Mouse (Mus musculus) heart, postnatal 14 days (tissue): ENCODE results near the gene 4930519P11Rik. TPM values are rescaled to one million over a fixed set of nuclear protein-coding genes. Genes with fewer than 3 reads are reported as not detected.
A peak's percentile ranks its signal among the peaks of the same experiment; 100 is the strongest.

Experiments used
- DNase-seq, 2 experiments: peaks; one replicate each; pipeline ENCODE4 v3.0.0; 2021 to 2022
- intact Hi-C: fragments of 180-260 bp; cut with DNase I; formaldehyde crosslinking; loops from one replicate; pipeline ENCODE4 v1.15.1; 2025
- total RNA-seq, 2 experiments: library from RNA; stranded (reverse); gene quantifications; 2 replicates each; pipeline ENCODE4 v1.2.3; 2021

Gene 4930519P11Rik
- total RNA-seq, 2 experiments from 2014 or later, result not detected

DNA sequence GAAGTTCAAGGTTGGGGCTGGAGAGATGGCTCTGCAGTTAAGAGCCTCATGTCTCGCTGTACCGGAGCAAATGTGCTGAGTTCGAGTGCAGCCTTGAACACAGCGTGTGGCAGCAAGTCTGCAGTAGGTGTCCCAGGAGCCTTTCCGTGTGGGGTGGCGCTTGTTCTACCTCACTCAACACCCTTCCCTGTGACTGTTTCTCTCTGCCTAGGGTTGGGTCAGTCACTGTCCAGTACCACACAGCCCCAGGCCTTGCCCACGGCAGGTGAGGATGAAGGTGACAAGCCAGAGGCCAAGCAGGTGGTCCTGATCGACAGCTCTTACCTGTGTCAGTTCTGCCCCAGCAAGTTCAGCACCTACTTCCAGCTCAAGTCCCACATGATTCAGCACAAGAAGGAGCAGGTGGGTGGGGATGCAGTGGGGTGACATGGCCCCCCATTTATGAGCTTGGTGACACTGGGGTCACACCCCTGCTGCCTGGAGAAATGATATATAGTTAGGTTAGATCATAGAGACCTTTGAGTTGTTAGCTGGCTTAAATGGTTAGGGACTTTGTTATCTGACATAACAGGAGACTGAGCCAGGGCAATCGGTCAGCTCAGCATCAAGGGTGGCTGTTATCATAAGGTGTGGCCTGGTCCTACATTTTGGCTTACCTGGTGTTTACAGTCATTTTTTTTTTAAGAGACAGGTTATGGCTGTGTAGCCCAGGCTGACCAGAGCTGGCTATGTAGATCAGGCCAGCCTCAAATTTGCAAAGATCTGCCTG is 20.8 kb upstream of the 4930519P11Rik start:
- intact Hi-C loops, result no loop called here
- no peak for DNase-seq

DNA sequence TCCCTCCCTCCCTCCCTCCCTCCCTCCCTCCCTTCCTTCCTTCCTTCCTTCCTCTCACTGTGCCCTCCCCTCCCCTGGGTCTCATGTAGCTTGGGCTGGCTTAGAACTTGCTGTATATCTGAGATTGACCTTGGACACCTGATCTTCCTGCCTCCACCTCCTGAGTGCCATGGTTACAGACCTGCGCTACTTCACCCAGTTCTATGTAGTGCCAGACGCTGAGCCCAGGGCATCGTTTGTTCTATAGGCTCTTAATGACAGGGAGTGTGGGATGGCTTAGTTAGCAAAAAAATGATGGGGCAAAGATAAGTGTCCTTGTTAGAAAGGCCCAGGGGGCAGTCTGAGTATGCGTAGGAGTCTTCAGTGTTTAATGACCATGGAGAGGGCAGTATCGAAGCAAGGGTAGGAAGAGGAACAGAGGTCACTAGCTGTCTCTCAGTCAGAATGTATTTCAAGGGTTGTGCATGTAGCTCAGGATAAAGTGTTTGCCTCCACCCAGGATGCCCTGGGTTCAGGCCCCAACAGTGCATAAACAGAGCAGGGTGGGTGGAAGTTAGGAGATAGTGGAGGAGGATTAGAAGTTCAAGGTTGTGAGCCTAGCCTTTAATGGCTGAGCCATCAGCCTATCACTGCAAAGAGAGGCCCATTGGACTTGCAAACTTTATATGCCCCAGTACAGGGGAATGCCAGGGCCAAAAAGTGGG is 20.0 kb upstream of the 4930519P11Rik start:
- DNase-seq, result no peak
- intact Hi-C loops, result no loop called here

DNA sequence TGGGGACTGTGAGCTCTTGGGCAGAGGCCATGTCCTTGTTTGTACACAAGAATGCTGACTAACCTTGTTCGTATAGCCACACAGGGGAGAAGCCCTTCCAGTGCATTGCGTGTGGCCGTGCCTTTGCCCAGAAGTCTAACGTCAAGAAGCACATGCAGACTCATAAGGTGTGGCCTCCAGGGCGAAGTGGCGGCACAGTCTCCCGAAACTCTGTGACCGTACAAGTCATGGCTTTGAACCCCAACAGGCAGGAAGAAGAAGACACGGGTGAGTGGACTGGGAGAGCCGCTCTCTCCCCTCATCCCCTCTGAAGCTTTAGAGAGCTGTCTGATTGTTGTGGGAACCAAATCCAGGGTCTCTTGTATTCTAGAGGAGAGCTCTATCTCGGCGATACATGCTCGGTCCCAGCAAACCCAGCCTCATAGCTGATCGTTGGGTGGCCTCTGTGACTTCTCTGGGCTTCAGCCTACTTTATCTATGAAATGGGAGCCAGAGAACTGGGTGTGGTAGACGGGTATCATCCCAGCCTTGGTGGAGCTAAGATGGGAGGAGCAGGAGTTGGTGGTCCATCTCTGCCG is 19.1 kb upstream of the 4930519P11Rik start:
- intact Hi-C loops, result no loop called here
- no peak for DNase-seq

DNA sequence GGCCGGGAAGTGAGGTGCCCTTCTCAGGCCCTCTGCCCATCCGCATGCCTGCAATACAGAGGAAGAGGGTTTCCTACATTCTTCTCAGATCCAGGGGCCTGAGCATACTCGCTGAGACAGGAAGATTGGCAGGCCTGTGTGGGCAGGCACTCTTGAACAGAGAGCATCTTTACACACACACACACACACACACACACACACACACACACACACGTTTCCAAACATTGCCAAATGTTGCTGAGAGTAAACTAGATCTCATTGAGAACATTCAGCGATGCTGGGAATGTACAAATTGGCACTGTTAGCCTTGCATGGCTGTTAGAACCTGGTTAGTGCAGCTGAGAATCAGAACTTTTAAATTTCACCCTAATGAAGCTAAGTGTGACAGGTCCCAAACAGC is 17.3 kb upstream of the 4930519P11Rik start:
- DNase-seq, result no peak
- intact Hi-C loops, result no loop called here

DNA sequence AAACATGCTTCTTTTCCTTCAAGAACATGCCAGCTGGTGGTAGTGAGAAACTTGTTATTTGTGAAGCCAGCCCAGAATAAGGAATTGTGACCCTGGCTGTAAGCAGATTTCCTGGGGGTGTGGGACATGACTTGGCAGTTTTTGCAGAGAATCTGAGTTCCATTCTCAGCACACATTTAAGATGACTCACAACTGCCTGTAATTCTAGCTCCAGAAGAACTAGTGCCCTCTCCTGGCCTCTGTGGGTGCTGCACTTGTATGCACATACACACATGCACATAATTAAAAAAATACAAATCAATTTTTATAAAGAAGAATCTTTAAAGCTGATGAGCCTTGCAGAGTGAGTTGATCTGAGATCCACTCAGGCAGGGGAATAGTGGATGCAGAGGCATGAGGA is 10.9 kb upstream of the 4930519P11Rik start:
- intact Hi-C loops, result no loop called here
- DNase-seq, result no peak

DNA sequence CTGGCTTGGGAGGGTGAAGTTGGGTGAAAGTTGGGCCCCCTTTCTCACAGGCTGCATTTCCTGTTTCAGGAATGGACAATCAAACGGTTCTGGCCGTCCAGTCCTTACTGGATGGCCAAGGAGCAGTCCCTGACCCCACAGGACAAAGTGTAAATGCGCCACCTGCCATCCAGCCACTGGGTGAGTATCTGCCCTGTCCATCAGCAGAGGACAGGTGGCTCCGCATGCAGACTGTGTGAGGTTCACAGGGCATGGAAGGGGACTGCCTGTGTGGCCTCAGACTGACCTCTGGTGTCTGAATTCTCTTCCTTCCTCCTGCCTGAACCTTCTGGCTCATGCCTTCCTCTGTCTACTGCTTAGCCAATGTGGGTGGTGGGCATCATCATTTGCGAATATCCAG is 8.4 kb upstream of the 4930519P11Rik start:
- no peak for DNase-seq
- intact Hi-C loops, result no loop called here

DNA sequence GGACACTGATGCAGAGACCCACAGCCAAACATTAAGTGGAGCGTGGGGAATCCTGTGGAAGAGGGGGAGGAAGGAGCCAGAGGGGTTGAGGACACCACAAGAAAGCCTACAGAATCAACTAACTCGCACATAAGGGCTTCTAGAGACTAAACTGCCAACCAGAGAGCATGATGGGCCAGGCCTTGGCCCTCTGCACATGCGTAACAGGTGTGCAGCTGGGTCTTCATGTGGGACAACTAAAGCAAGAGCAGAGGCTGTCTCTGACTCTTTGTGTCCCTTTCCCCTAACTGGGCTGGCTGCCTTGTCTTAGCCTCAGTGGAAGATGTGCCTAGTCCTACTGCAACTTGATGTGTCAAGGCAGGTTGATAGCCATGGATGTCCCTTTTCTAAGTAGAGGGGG is 3.8 kb upstream of the 4930519P11Rik start:
- no peak for DNase-seq
- intact Hi-C loops, result no loop called here

DNA sequence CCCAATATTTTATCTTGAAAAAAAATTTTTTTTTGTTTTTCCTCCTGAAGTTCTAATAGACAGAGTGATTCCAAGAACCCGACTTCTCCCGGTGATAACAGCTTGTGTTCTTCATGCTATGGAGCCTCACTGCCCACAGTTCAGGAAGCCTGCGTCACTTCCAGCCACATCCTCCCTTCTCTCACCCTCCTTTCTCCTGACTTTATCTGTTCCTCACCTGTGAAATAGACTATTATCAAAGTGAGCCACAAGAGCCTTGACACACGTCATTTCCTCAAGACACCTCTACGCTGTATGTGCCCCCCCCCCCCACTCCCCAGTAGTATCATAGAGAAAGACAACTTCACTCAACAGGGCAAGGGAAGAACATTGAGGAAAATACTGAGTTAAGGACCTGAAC is 2.4 kb upstream of the 4930519P11Rik start:
- intact Hi-C loops, result no loop called here
- DNase-seq, result no peak

DNA sequence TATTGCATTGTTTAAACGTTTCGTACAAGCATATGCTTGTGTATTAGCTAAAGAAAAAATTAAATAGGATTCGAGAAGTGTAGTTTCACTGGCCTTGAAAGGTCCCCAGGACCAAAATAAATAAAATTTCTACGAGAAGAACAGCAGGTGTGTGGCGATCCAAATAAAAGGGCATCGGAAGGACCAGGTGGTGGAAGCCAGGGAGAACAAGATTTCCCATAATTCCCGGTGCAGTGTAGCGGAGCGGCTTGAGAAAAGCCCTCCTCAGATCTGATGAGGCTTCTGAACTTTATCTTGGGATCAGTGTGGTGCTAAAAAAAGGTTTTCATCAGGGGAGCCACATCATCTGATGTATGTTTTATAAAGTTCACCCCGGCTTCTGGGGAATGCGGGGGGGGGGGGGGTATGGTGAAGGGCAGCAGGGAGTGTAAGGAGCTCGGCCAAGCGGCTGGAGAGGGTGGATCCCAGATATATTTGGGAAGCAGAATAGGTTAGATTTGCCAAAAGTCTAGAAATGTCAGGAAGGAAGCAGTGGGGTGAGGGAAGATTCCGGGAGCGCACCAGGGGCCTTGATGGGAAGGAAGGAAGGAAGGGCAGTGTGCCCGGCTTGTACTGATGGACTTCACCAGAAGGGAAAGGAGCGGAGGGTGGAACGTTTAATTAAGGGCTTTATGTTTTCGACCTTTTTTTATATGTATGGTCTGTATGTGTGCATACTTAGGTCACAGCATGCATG is 1.8 kb upstream of the 4930519P11Rik start:
- DNase-seq, result no peak
- intact Hi-C loops, result loop anchor here (5.0 kb wide), 1 partner anchor 198 kb away; no protein-coding TSS in a partner anchor

DNA sequence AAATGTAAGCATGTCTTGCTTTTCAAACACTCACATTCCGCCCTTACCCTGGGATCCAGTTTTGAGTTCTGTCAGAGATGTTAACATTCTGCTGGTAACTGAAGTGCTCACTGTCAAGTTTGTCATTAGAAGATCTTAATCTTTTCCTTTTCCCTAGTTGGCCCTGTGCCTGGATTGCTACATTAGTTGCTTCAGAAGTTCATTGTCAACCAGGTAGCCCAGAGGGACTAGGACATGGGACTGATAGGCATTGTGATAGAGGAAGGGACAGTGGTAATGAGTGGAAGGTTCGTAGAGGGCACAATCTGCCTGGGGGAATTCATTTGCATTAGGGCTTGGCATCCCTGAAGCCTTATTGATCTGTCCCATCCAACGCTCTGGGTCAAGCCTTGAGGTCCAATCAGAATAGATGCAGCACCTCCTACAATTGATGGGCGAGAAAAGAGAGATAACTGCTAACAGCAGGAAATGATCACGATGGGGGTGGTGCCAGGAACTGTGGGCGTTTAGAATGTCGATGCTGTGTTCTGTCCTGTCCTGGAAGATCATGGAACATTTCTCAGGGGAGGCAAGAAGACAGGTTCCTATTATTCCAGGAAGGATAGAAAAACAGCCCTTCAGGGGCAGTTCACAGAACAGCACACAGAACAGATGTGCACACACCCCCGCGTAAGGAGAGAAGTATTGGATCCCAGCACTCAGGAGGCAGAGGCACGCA is 4.0 kb downstream of the 4930519P11Rik start:
- DNase-seq, result no peak
- intact Hi-C loops, result loop anchor here (1.0 to 5.0 kb wide), 2 partner anchors 13 to 52 kb away; partner anchors contain the start of gene Necab3

DNA sequence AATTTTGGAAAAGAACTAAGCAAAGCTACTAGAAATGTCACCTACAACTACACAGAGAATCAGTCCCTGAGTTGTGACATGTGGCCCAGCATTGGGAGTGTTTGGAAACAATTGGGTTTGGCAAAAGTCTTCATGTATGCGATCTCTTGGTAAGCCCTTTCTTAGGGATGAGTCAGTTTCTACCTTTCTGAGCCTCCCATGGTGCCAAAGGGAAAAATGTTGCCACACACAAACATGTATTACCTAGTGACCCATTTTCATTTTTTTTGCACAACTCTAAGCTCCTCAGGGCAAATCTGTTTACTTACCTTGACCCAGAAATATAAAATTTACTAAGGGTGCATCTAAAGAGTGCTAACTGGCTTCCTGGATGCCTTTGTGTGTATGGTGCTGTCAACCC is 6.3 kb downstream of the 4930519P11Rik start:
- no peak for DNase-seq
- intact Hi-C loops, result loop anchor here (5.0 kb wide), 1 partner anchor 50 kb away; the partner anchor contains the start of gene Necab3

DNA sequence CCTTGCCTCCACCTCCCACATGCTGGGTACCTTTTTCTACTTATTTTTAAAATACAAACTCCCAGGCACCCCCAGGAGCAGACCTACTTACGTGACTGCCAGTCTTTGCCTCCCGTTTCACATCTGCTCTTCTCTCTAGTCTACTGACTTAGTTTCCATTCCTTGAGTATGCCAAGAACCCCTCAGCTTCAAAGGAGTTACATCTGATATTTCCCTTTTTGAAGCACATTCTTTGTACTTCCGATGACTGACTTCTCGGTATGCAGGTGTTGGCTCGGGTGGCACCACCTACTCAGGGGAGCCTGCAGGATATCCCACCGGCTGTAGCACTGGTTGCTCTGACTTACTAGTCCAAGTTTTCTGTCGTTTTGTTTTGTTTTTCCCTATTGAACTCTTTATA is 9.1 kb downstream of the 4930519P11Rik start:
- intact Hi-C loops, result no loop called here
- DNase-seq, result no peak

DNA sequence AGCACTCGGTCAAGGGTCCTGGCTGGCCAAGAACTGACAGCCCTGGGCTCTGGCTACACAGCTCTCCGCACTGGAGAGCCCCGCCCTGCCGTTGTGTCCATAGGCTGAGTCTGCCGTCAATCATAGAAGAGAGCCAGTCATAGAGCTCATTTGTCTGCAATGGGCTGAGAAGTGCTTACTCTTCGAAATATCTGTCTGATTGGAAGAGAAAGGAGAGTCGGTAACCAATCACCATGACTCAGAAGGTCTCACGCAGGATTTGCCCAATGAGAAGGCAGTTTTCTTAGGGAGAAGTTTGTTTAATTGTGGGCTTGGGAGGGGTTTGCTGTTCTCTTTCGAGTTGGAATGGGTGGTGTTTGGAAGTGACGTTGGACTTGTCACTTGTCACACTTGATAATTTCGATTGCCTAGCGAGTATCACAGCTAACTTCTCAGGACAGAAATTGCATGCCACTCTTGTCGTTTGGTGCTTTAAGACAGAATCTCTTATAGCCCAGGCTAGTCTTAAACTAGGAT is 9.5 kb downstream of the 4930519P11Rik start, which contains the start of gene Pxmp4:
Pxmp4 (minus strand) TSS at position 71 of the 516 bp plus-strand sequence.
- peak; percentile 98 to 99 for DNase-seq
- intact Hi-C loops, result no loop called here

DNA sequence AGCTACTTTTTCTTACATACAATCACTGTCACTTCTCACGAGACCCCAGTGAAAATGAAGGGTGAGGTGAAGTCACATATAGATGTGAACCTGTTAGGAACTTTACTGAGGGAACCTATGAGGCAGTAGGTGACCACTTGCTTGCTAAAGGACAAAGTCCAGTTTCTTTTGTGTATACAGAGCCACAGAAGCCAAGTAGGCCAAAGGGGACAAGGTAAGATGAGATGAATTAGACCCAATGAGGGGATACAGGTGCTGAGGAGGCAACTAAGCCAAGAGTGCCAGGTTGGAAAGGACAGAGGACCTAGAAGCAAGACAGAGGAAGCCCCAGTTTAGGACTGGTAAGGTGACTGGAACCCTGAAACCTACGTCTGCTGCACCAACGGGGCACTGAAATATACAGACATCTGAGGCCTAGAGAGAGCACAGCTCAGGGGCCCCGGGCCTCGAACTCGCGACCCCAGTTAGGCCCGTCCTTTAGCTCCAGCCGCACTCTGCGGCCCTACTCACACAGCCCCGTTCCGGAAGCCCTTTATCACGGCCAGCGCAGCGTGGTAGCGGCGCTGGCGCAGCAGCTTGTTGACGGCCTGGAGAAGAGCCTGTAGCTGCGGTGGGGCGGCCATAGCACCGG is 10.1 kb downstream of the 4930519P11Rik start:
- no peak for DNase-seq
- intact Hi-C loops, result no loop called here

DNA sequence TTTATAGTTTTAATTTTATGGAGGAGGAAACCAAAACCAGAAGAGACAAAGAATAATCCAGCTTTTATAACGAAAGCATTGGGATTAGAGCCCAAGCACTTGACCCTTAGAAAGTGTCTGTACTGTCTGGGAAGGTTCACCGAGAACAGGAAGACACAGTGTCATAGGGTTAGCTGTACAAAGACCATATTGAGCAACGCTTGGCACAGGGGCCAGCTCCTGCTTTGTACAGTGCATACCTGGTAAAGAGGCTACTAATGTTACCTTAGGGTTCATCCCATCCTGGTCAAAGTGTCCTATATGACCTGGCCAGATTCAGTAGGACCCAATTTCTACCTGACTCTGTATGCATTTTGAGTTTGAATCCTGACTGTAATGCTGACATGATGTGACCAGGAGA is 11.9 kb downstream of the 4930519P11Rik start:
- no peak for DNase-seq
- intact Hi-C loops, result no loop called here

DNA sequence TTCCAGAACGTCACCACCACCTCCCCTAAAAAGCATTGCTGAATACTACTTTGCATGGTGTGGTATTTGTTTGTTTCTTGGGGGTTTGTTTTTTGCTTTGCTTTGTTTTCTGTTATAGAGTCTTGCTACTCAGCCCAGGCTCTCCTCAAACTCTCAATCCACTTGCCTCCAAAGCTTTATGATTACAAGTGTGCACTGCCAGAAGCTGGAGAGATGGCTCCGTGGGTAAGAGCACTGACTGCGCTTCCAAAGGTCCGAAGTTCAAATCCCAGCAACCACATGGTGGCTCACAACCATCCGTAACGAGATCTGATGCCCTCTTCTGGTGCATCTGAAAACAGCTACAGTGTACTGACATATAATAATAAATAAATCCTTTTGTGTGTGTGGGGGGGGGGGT is 12.7 kb downstream of the 4930519P11Rik start:
- intact Hi-C loops, result no loop called here
- DNase-seq, result no peak

DNA sequence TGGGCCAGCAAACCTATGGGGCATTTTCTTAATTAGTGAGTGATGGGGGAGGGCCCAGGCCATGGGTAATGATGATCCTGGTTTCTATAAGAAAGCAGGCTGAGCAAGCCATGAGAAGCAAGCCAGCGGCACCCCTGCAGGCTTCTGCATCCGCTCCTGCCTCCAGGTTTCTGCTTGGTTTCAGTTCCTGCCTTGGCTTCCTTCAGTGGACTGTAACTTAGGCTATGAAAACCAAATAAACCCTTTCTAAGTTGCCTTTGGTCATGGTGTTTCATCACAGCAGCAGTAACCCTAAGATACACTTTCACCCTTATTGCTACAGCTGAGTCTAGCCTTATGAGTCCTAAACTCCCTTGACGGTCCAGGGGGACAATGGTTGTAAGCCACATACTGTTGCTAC is 15.8 kb downstream of the 4930519P11Rik start:
- DNase-seq, result no peak
- intact Hi-C loops, result no loop called here

DNA sequence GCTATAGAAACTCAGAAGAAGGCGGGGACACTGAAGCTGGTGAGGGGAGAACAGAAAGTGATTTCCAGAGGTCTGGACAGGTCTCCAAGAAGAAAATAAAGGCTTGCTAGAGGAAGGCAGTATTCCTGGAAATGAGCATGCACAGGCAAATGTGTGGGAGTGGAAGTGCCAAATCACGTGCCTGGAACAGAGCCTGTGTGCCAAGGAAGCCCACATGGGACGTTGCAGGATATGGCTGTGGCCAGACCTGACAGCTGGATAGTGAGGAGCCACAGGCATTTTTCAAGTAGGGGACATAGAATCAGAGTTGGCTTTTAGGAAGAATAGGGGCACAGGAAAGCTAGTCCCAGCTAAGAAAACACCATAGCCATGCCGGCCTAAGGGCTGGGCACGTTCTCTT is 17.5 kb downstream of the 4930519P11Rik start:
- no peak for DNase-seq
- intact Hi-C loops, result loop anchor here (1.0 kb wide), 1 partner anchor 14 kb away; no protein-coding TSS in a partner anchor

DNA sequence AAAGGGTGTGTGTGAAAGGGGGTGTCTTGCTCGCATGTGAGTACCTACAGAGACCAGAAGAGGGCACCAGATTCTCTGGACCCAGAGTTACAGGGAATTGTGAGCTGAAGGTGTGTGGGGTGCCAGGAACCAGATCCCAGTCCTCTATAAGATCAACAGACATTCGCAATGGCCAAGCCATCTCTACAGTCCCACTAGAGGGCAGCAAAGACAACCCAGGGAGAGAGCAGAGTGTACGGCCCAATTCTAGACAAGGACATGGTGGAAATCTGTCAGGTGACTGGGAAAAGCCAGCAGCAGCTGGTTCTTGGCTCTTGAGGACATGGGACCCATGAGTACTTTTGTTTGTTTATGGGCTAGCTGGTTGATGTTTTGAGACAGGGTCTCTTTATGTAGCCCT is 20.2 kb downstream of the 4930519P11Rik start:
- peak; percentile 27 to 46 for DNase-seq
- intact Hi-C loops, result no loop called here
